12 mouse cellular contexts compared by ENCODE assay signal in the genomic region with DNA sequence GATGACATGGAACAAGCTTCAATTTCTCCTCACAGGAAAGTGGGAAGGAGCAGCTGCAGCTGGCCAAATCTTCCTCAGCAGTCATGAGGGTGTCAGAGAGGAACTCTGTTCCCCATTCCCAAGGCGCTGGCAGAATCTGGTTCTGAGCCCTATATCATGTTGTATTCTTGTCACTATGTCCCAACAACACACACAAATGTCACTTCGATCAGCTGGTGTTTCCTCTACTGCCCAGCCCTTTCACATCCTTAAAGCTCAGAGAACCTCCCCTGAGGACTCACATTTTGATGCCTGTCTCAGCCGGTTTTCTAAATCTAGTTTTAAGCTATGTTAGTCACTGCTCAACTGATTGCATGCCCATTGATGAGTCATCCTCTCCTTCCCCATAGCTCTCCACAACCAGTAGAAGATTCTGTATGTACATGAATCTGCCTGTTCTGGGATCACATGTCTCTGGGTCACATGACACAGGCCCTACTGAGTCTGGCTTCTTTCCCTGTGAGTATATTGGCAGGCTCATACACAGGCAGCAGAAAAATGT. TPM values are rescaled to one million over a fixed set of nuclear protein-coding genes. Genes with fewer than 3 reads are reported as not detected.
A peak's percentile ranks its signal among the peaks of the same experiment; 100 is the strongest.
DNase-seq lines count a peak whose midpoint lies in the region; ATAC-seq lines count a peak whose summit lies in the region.
"Had no signal": no experiment of that assay in that cellular context is flagged by ENCODE, and none has a peak within 500 bp of the region (broad histone marks: within the 10 kb centered on the region; RNA-seq: fewer than 3 reads in every experiment).

No protein-coding gene starts in this region.

- H3K9me3 ChIP-seq in neural tube, embryonic 15.5 days (replicated peaks), result no peaks in the 10 kb centered on the region
- no peaks in the 10 kb centered on the region for H3K9me3 ChIP-seq in stomach, embryonic 15.5 days
- H3K9me3 ChIP-seq: limb, embryonic 12.5 days; midbrain, embryonic 15.5 days had no signal

- no peak overlapping the region for H3K27ac ChIP-seq in neural tube, embryonic 15.5 days (replicated peaks)
- H3K27ac ChIP-seq in stomach, embryonic 15.5 days, result no peak overlapping the region
- H3K27ac ChIP-seq: gastrocnemius, adult 2 months; limb, embryonic 12.5 days; midbrain, embryonic 15.5 days had no signal

- no peak overlapping the region for H3K9ac ChIP-seq in neural tube, embryonic 15.5 days (replicated peaks)
- H3K9ac ChIP-seq in stomach, embryonic 15.5 days, result no peak overlapping the region
- H3K9ac ChIP-seq: limb, embryonic 12.5 days; midbrain, embryonic 15.5 days had no signal

- no peaks in the 10 kb centered on the region for H3K4me1 ChIP-seq in neural tube, embryonic 15.5 days
- H3K4me1 ChIP-seq in stomach, embryonic 15.5 days, result no peaks in the 10 kb centered on the region
- H3K4me1 ChIP-seq: limb, embryonic 12.5 days; midbrain, embryonic 15.5 days had no signal

- peak; percentile 10 to 12 for DNase-seq in cerebellum, postnatal 10 days
- DNase-seq in cerebellum, adult 18-20 months, result no peak
- peak; percentile 4 for DNase-seq in neural tube, embryonic 10.5 days (ENCODE audit: extremely low spot score, low spot score)
- peak; percentile 47 for DNase-seq in gonadal fat pad, adult 2 months (ENCODE audit: low read depth)
- DNase-seq in cerebellum, postnatal 4 days (ENCODE audit: low spot score in 2 of 2), result no peak
- DNase-seq in thymus, adult 18-20 months, result no peak
- DNase-seq: gastrocnemius, adult 2 months had no signal

- 92% methylated on average over 3 of the region's 3 CpGs for WGBS in neural tube, embryonic 15.5 days
- 79% methylated on average over 3 of the region's 3 CpGs for WGBS in stomach, embryonic 15.5 days

- no peaks in the 10 kb centered on the region for H3K27me3 ChIP-seq in neural tube, embryonic 15.5 days (replicated peaks)
- no peaks in the 10 kb centered on the region for H3K27me3 ChIP-seq in stomach, embryonic 15.5 days (replicated peaks)
- H3K27me3 ChIP-seq: limb, embryonic 12.5 days; midbrain, embryonic 15.5 days had no signal

- H3K4me2 ChIP-seq in neural tube, embryonic 15.5 days, result no peak overlapping the region
- H3K4me2 ChIP-seq in stomach, embryonic 15.5 days, result no peak overlapping the region
- H3K4me2 ChIP-seq: limb, embryonic 12.5 days; midbrain, embryonic 15.5 days had no signal

- H3K36me3 ChIP-seq in neural tube, embryonic 15.5 days, result no peaks in the 10 kb centered on the region
- H3K36me3 ChIP-seq in stomach, embryonic 15.5 days, result no peaks in the 10 kb centered on the region
- H3K36me3 ChIP-seq: limb, embryonic 12.5 days; midbrain, embryonic 15.5 days had no signal

- no peak for ATAC-seq in neural tube, embryonic 15.5 days (ENCODE audit: low FRiP score)
- peak; percentile 10; the same call in 1 of the 2 replicates for ATAC-seq in stomach, embryonic 15.5 days (ENCODE audit: insufficient read depth, low FRiP score, low read depth)
- ATAC-seq: intestine, embryonic 16.5 days; midbrain, embryonic 15.5 days had no signal

- H3K4me3 ChIP-seq in neural tube, embryonic 15.5 days (replicated peaks), result no peak overlapping the region
- H3K4me3 ChIP-seq in stomach, embryonic 15.5 days (replicated peaks), result no peak overlapping the region
- H3K4me3 ChIP-seq: gastrocnemius, adult 2 months; limb, embryonic 12.5 days; midbrain, embryonic 15.5 days had no signal

RNA-seq across cellular contexts. Expression of gene Serpina3f, which starts 28.2 kb away (rescaled TPM):
- polyA plus RNA-seq in neural tube, embryonic 15.5 days (2015; fragmentation: Nextera tagmentation; extraction: Ambion mirVana), result 0.10 and 0.40 TPM in 2 replicates
- 0.27 and 0.57 TPM in 2 replicates for polyA plus RNA-seq in gonadal fat pad, adult 2 months (2012; rRNA removed)
- polyA plus RNA-seq in stomach, embryonic 15.5 days (2015; fragmentation: Nextera tagmentation; extraction: Ambion mirVana), result 0.12 and 0.22 TPM in 2 replicates
- polyA plus RNA-seq: limb, embryonic 12.5 days had no signal

RNA-seq across cellular contexts. Expression of gene Serpina3c, which starts 32.4 kb away (rescaled TPM):
- polyA plus RNA-seq in neural tube, embryonic 15.5 days (2015; fragmentation: Nextera tagmentation; extraction: Ambion mirVana), result not detected in 2 replicates
- polyA plus RNA-seq in gonadal fat pad, adult 2 months (2012; rRNA removed), result 49.4 and 89.8 TPM in 2 replicates
- polyA plus RNA-seq in stomach, embryonic 15.5 days (2015; fragmentation: Nextera tagmentation; extraction: Ambion mirVana), result not detected in 2 replicates
- polyA plus RNA-seq: limb, embryonic 12.5 days; midbrain, embryonic 15.5 days had no signal

RNA-seq across cellular contexts. Expression of gene Serpina3g, which starts 49.9 kb away (rescaled TPM):
- 3.8 and 17.8 TPM in 2 replicates for polyA plus RNA-seq in neural tube, embryonic 15.5 days (2015; fragmentation: Nextera tagmentation; extraction: Ambion mirVana)
- polyA plus RNA-seq in gonadal fat pad, adult 2 months (2012; rRNA removed), result 2.4 and 3.2 TPM in 2 replicates
- 2.0 and 3.2 TPM in 2 replicates for polyA plus RNA-seq in stomach, embryonic 15.5 days (2015; fragmentation: Nextera tagmentation; extraction: Ambion mirVana)

RNA-seq across cellular contexts. Expression of gene Serpina3b, which starts 58.3 kb away (rescaled TPM):
- not detected in 2 replicates for polyA plus RNA-seq in neural tube, embryonic 15.5 days (2015; fragmentation: Nextera tagmentation; extraction: Ambion mirVana)
- polyA plus RNA-seq in gonadal fat pad, adult 2 months (2012; rRNA removed), result 0.08 and 0.91 TPM in 2 replicates
- polyA plus RNA-seq in stomach, embryonic 15.5 days (2015; fragmentation: Nextera tagmentation; extraction: Ambion mirVana), result not detected in 2 replicates
- polyA plus RNA-seq: limb, embryonic 12.5 days; midbrain, embryonic 15.5 days had no signal

Comparison
In these comparisons a context has a peak if more than half of its experiments do, and no peak if none do; other contexts are left out.
1. DNase-seq: peak in cerebellum, postnatal 10 days (2 of 2), neural tube, embryonic 10.5 days (single experiment) and gonadal fat pad, adult 2 months (single experiment); none in cerebellum, adult 18-20 months (0 of 2), cerebellum, postnatal 4 days (0 of 2) and thymus, adult 18-20 months (0 of 2).
2. RNA of gene Serpina3c, which starts 32.4 kb away (polyA plus RNA-seq): 49.4 to 89.8 TPM in gonadal fat pad, adult 2 months; not detected in neural tube, embryonic 15.5 days and not detected in stomach, embryonic 15.5 days; every median in the first group is over 10 times any median in the second.